Mouse (Mus musculus) limb, embryonic 13.5 days (tissue): Measurements from ENCODE around the gene Dnajc1. TPM values are rescaled to one million over a fixed set of nuclear protein-coding genes. Genes with fewer than 3 reads are reported as not detected.

Experiments
- ATAC-seq: fragments of 200-750 bp; cut with Nextera tagmentation; 2 replicates; pipeline ENCODE4 v1.8.0; 2017; ENCODE audit warnings: low read depth, moderate number of reproducible peaks, moderate TSS enrichment; ENCODE audit not compliant: low FRiP score
- H3K27ac ChIP-seq: fragments of 300-500 bp; sonication (generic); 2 replicates; pipeline ENCODE4 v1.5.1; 2015; ENCODE audit warnings: inconsistent platforms, mild to moderate bottlenecking, moderate library complexity
- H3K27me3 ChIP-seq: fragments of 300-500 bp; sonication (generic); 2 replicates; pipeline ENCODE4 v1.6.1; 2015; ENCODE audit warnings: mild to moderate bottlenecking, inconsistent platforms
- H3K36me3 ChIP-seq: fragments of 300-500 bp; sonication (generic); 2 replicates; pipeline ENCODE4 v1.6.1; 2015; ENCODE audit warnings: inconsistent platforms, mild to moderate bottlenecking, moderate library complexity
- H3K4me1 ChIP-seq: fragments of 300-500 bp; sonication (generic); 2 replicates; pipeline ENCODE4 v1.6.1; 2015; ENCODE audit warnings: inconsistent platforms
- H3K4me2 ChIP-seq: fragments of 300-500 bp; sonication (generic); replicated peaks from 2 replicates; pipeline ENCODE4 v1.6.1; 2015; ENCODE audit warnings: inconsistent platforms, mild to moderate bottlenecking, moderate library complexity
- H3K4me3 ChIP-seq: fragments of 300-500 bp; sonication (generic); 2 replicates; pipeline ENCODE4 v1.5.1; 2015; ENCODE audit warnings: moderate library complexity, mild to moderate bottlenecking, inconsistent platforms
- H3K9ac ChIP-seq: fragments of 300-500 bp; sonication (generic); 2 replicates; pipeline ENCODE4 v1.6.1; 2015; ENCODE audit warnings: mild to moderate bottlenecking, inconsistent platforms
- H3K9me3 ChIP-seq: fragments of 300-500 bp; sonication (generic); 2 replicates; pipeline ENCODE4 v1.6.1; 2016; ENCODE audit warnings: inconsistent platforms
- WGBS: fragments of 180-500 bp; shearing (Covaris S2); methylation state at CpG from one replicate; pipeline ENCODE4 v1.1.7; 2015; 5-methylcytosine and 5-hydroxymethylcytosine counted together
- polyA plus RNA-seq: library from polyadenylated mRNA; unstranded; fragments of >200 nt; fragmentation: Nextera tagmentation; extraction: Ambion mirVana; gene quantifications from 2 replicates; pipeline ENCODE4 v1.2.1, GENCODE M21; 2015

The Dnajc1 gene
- polyA plus RNA-seq, 1 experiment from 2014 or later = 45.8 TPM

DNA sequence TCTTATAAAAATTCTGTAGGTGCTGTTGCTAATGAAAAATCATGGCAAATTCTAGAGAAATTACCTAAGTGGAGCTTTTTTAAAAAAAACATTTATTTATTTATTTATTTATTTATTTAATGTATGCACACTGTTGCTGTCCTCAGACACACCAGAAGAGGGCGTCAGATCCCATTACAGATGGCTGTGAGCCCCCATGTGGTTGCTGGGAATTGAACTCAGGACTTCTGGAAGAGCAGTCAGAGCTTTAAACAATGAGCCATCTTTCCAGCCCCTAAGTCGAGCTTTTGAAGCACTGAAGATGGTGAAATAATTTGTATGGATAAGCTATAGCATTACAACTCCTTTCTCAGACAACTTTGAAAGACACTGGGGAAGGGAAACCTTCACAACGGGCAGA, 128.1 kb downstream of the Dnajc1 start:
- Histone ChIP-seq H3K36me3 (peaks cover 9% of the 10 kb centered on the region; the same call in 1 of the 2 replicates), H3K9me3 (no peaks in the 10 kb centered on the region), H3K4me3 (no peak overlapping the region), H3K4me2 (no peak overlapping the region), H3K27ac (no peak overlapping the region), H3K27me3 (no peaks in the 10 kb centered on the region), H3K9ac (no peak overlapping the region), H3K4me1 (no peaks in the 10 kb centered on the region)
- ATAC-seq = no peak
- 68% methylated on average over 3 of the region's 3 CpGs for WGBS

GRCm38 (mm10) chr2:18262298-18262697, 130.3 kb downstream of the Dnajc1 start:
- ATAC-seq = no peak
- WGBS = 34% methylated on average over 1 of the region's 1 CpGs
- Histone ChIP-seq H3K4me1 (no peaks in the 10 kb centered on the region), H3K36me3 (peaks cover 6% of the 10 kb centered on the region; the same call in 1 of the 2 replicates), H3K4me3 (no peak overlapping the region), H3K9me3 (no peaks in the 10 kb centered on the region), H3K27me3 (no peaks in the 10 kb centered on the region), H3K9ac (no peak overlapping the region), H3K27ac (no peak overlapping the region), H3K4me2 (no peak overlapping the region)

- WGBS = 91% methylated on average over 3 of the region's 3 CpGs
- Histone ChIP-seq H3K4me3 (no peak overlapping the region), H3K36me3 (peaks cover 22% of the 10 kb centered on the region), H3K27me3 (no peaks in the 10 kb centered on the region), H3K9me3 (0 out of 2 replicates have a peak, but pooled peaks cover 11% of the 10 kb centered on the region), H3K4me2 (no peak overlapping the region), H3K27ac (no peak overlapping the region), H3K4me1 (no peaks in the 10 kb centered on the region), H3K9ac (no peak overlapping the region)
- no peak for ATAC-seq
These were observed 143.4 kb downstream of the Dnajc1 start for GRCm38 (mm10) chr2:18249224-18249623.

- 93% methylated on average over 5 of the region's 5 CpGs for WGBS
- no peak for ATAC-seq
These were observed 157.1 kb downstream of the Dnajc1 start for GRCm38 (mm10) chr2:18235524-18235923.

DNA sequence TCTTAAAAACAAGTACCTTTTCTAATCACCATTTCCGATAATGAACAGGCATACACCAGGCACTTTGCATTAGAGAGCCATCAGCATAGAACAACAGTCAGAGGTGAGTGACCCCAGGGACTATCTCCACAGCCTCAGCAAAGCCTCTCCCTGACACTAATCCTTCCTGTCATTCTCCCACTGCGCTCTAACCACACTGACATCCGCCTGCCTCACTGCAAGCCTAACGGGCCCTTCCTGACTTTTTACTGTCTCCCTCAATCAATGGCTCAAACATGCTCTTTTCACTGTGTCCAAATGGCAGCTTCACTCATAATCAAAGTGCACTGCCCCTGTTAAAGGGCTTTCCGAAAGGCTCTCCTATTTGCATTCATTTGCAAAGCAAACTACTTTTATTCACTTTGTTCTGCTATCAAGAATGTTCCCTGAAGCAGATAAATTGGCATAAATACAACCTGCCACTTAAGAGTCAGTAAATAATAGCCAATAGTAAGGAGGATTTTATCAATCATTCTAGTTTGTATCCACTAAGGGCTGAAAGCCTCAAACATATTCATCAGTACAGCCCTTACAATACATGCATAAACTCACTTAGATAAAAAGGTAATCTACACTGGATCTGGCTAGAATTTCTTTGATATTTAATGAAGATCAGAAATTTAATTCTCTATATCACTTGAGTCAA, 159.6 kb downstream of the Dnajc1 start:
- ATAC-seq = no peak
- H3K27me3 ChIP-seq = no peaks in the 10 kb centered on the region
- no peak overlapping the region for H3K4me3 ChIP-seq
- no peak overlapping the region for H3K4me2 ChIP-seq
- WGBS = 27% methylated on average over 5 of the region's 5 CpGs
- H3K9me3 ChIP-seq = no peaks in the 10 kb centered on the region
- H3K36me3 ChIP-seq = no peaks in the 10 kb centered on the region
- no peak overlapping the region for H3K9ac ChIP-seq
- H3K4me1 ChIP-seq = peaks cover 28% of the 10 kb centered on the region
- no peak overlapping the region for H3K27ac ChIP-seq

More at GRCm38 (mm10) chr2:18235524-18235923, 157.1 kb downstream of the Dnajc1 start:
- Histone ChIP-seq H3K4me2 (no peak overlapping the region), H3K9me3 (no peaks in the 10 kb centered on the region), H3K4me1 (peaks cover 11% of the 10 kb centered on the region), H3K36me3 (no peaks in the 10 kb centered on the region; the same call in 1 of the 2 replicates), H3K9ac (no peak overlapping the region), H3K27ac (no peak overlapping the region), H3K27me3 (no peaks in the 10 kb centered on the region), H3K4me3 (no peak overlapping the region)

GRCm38 (mm10) chr2:18231143-18231542, 161.5 kb downstream of the Dnajc1 start:
- H3K36me3 ChIP-seq = no peaks in the 10 kb centered on the region
- H3K4me2 ChIP-seq = no peak overlapping the region
- no peak overlapping the region for H3K4me3 ChIP-seq
- WGBS = 37% methylated on average over 4 of the region's 4 CpGs
- H3K27me3 ChIP-seq = no peaks in the 10 kb centered on the region
- ATAC-seq = no peak
- no peak overlapping the region for H3K27ac ChIP-seq
- peaks cover 28% of the 10 kb centered on the region for H3K4me1 ChIP-seq
- H3K9ac ChIP-seq = no peak overlapping the region
- H3K9me3 ChIP-seq = no peaks in the 10 kb centered on the region

GRCm38 (mm10) chr2:18229279-18229678, 163.4 kb downstream of the Dnajc1 start:
- Histone ChIP-seq H3K9me3 (no peaks in the 10 kb centered on the region), H3K4me3 (no peak overlapping the region), H3K4me1 (peaks cover 28% of the 10 kb centered on the region), H3K27ac (peak overlapping the region; percentile 15; the same call in 1 of the 2 replicates), H3K36me3 (no peaks in the 10 kb centered on the region), H3K27me3 (no peaks in the 10 kb centered on the region), H3K9ac (no peak overlapping the region), H3K4me2 (no peak overlapping the region)
- 9% methylated on average over 2 of the region's 2 CpGs for WGBS
- ATAC-seq = no peak

DNA sequence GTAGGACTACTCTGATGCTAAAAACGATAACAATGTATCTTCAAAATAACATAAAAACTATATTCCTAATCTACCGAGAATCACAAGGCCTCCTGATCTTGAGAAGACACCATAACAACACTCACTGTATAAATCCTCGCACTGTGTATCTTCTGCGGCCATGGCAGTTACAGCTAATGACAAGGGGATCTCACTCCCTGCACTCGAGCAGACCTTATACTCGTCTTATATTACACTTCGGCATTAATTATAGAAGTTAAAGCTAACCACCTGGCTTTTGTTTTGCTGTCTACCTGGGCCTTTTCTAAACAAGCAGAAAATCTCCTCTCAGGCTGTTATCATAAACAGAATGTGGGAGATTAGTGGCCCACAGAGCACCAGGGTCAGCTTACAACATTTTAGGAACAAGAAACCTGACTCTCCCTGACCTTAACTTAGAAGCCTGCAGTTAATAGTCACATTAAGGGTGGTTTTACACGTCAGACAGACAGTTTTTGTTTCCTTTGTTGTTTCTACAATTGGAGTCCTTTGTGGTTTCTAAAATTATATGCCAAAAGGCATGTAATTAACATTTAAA, 164.1 kb downstream of the Dnajc1 start:
- ATAC-seq = no peak
- Histone ChIP-seq H3K36me3 (no peaks in the 10 kb centered on the region), H3K9ac (no peak overlapping the region), H3K4me1 (peaks cover 24% of the 10 kb centered on the region), H3K9me3 (no peaks in the 10 kb centered on the region), H3K4me2 (no peak overlapping the region), H3K27ac (no peak overlapping the region), H3K4me3 (no peak overlapping the region), H3K27me3 (no peaks in the 10 kb centered on the region)
- WGBS = 25% methylated on average over 8 of the region's 8 CpGs

- H3K4me3 ChIP-seq = no peak overlapping the region
These were observed 173.1 kb downstream of the Dnajc1 start for GRCm38 (mm10) chr2:18219569-18219968.

GRCm38 (mm10) chr2:18219136-18219535, 173.5 kb downstream of the Dnajc1 start:
- H3K4me2 ChIP-seq = no peak overlapping the region
- no peaks in the 10 kb centered on the region for H3K27me3 ChIP-seq
- no peak for ATAC-seq
- H3K4me1 ChIP-seq = peaks cover 4% of the 10 kb centered on the region; the same call in 1 of the 2 replicates
- no peak overlapping the region for H3K9ac ChIP-seq
- H3K27ac ChIP-seq = no peak overlapping the region
- peaks cover 58% of the 10 kb centered on the region for H3K36me3 ChIP-seq
- H3K4me3 ChIP-seq = no peak overlapping the region
- WGBS = 78% methylated on average over 8 of the region's 8 CpGs
- H3K9me3 ChIP-seq = no peaks in the 10 kb centered on the region

More at GRCm38 (mm10) chr2:18219569-18219968, 173.1 kb downstream of the Dnajc1 start:
- H3K9me3 ChIP-seq = no peaks in the 10 kb centered on the region
- H3K4me1 ChIP-seq = peaks cover 4% of the 10 kb centered on the region; the same call in 1 of the 2 replicates
- H3K36me3 ChIP-seq = peaks cover 53% of the 10 kb centered on the region
- H3K27ac ChIP-seq = no peak overlapping the region
- no peak overlapping the region for H3K4me2 ChIP-seq
- ATAC-seq = no peak
- H3K9ac ChIP-seq = no peak overlapping the region
- no peaks in the 10 kb centered on the region for H3K27me3 ChIP-seq
- 83% methylated on average over 13 of the region's 13 CpGs for WGBS

DNA sequence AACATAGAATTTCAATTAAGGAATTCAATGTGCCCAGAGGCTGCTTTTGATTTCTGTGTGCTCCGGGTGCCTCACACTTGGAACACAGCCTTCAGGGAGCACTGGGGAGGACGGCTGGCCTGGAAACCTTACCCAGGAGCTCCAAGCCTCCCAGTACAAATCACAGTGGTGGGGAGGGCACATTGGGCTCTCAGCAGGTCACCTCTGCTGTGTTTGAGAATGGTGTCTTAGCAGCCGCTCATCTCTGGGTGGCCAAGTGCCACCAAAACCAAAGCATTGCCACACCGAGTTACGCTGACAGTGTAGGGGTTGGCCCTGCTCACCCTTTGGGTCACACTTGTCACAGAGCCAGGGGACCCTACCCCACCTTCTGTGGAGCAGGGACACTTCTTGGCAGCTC, 174.1 kb downstream of the Dnajc1 start:
- no peaks in the 10 kb centered on the region for H3K9me3 ChIP-seq
- H3K4me1 ChIP-seq = peaks cover 7% of the 10 kb centered on the region; the same call in 1 of the 2 replicates
- WGBS = 65% methylated on average over 5 of the region's 5 CpGs
- no peaks in the 10 kb centered on the region for H3K27me3 ChIP-seq
- H3K9ac ChIP-seq = no peak overlapping the region
- no peak overlapping the region for H3K27ac ChIP-seq
- ATAC-seq = no peak
- no peak overlapping the region for H3K4me3 ChIP-seq
- H3K36me3 ChIP-seq = peaks cover 64% of the 10 kb centered on the region
- H3K4me2 ChIP-seq = no peak overlapping the region

- Histone ChIP-seq H3K9ac (no peak overlapping the region), H3K9me3 (no peaks in the 10 kb centered on the region), H3K27me3 (no peaks in the 10 kb centered on the region), H3K4me3 (no peak overlapping the region), H3K36me3 (peaks cover 70% of the 10 kb centered on the region), H3K4me1 (peaks cover 7% of the 10 kb centered on the region; the same call in 1 of the 2 replicates), H3K27ac (peak overlapping the region; percentile 33; the same call in 1 of the 2 replicates), H3K4me2 (no peak overlapping the region)
- WGBS = 51% methylated on average over 3 of the region's 3 CpGs
- ATAC-seq = peak; percentile 34; the same call in 1 of the 2 replicates
These were observed 174.8 kb downstream of the Dnajc1 start for GRCm38 (mm10) chr2:18217867-18218266.
